Mouse (Mus musculus) kidney, embryonic 16.5 days (tissue): Measurements from ENCODE around the gene Rmdn2. TPM values are rescaled to one million over a fixed set of nuclear protein-coding genes. Genes with fewer than 3 reads are reported as not detected.

Source experiments
- ATAC-seq: fragments of 200-750 bp; cut with Nextera tagmentation; 2 replicates; pipeline ENCODE4 v1.8.0; 2017; ENCODE audit warnings: moderate TSS enrichment; ENCODE audit not compliant: low FRiP score, low TSS enrichment
- H3K27ac ChIP-seq: fragments of 300-500 bp; sonication (generic); 2 replicates; pipeline ENCODE4 v1.5.1; 2014; ENCODE audit warnings: low read length
- H3K27me3 ChIP-seq: fragments of 300-500 bp; sonication (generic); 2 replicates; pipeline ENCODE4 v1.6.1; 2014; ENCODE audit warnings: low read length, control low read depth, mixed read lengths; ENCODE audit not compliant: insufficient read depth
- H3K36me3 ChIP-seq: fragments of 300-500 bp; sonication (generic); 2 replicates; pipeline ENCODE4 v1.6.1; 2014; ENCODE audit warnings: low read length, control low read depth, mixed read lengths; ENCODE audit not compliant: insufficient read depth
- H3K4me1 ChIP-seq: fragments of 300-500 bp; sonication (generic); 2 replicates; pipeline ENCODE4 v1.6.1; 2014; ENCODE audit warnings: low read length, control low read depth, mixed read lengths; ENCODE audit not compliant: insufficient read depth
- H3K4me2 ChIP-seq: fragments of 300-500 bp; sonication (generic); replicated peaks from 2 replicates; pipeline ENCODE4 v1.6.1; 2014; ENCODE audit warnings: low read depth, low read length
- H3K4me3 ChIP-seq: fragments of 300-500 bp; sonication (generic); 2 replicates; pipeline ENCODE4 v1.5.1; 2014; ENCODE audit warnings: mild to moderate bottlenecking, low read length
- H3K9ac ChIP-seq: fragments of 300-500 bp; sonication (generic); replicated peaks from 2 replicates; pipeline ENCODE4 v1.6.1; 2014; ENCODE audit warnings: low read length
- H3K9me3 ChIP-seq: fragments of 300-500 bp; sonication (generic); 2 replicates; pipeline ENCODE4 v1.6.1; 2016; ENCODE audit warnings: low read length, control low read depth
- WGBS: fragments of 180-500 bp; shearing (Covaris S2); extraction: QIAGEN DNeasy Blood & Tissue Kit; methylation state at CpG from one replicate; pipeline ENCODE4 v1.1.7; 2014; 5-methylcytosine and 5-hydroxymethylcytosine counted together
- polyA plus RNA-seq: library from polyadenylated mRNA; unstranded; fragments of >200 nt; fragmentation: Nextera tagmentation; extraction: Ambion mirVana; gene quantifications from 2 replicates; pipeline ENCODE4 v1.2.1, GENCODE M21; 2015

The Rmdn2 gene
- polyA plus RNA-seq, 1 experiment from 2014 or later, result 16.5 TPM

GRCm38 (mm10) chr17:79589913-79590312, 21.8 kb upstream of the Rmdn2 start:
- Histone ChIP-seq H3K27ac (no peak overlapping the region), H3K36me3 (no peaks in the 10 kb centered on the region), H3K4me2 (no peak overlapping the region), H3K9me3 (no peaks in the 10 kb centered on the region), H3K27me3 (no peaks in the 10 kb centered on the region), H3K9ac (no peak overlapping the region), H3K4me1 (no peaks in the 10 kb centered on the region), H3K4me3 (no peak overlapping the region)
- 71% methylated on average over 1 of the region's 1 CpGs for WGBS
- no peak for ATAC-seq

DNA sequence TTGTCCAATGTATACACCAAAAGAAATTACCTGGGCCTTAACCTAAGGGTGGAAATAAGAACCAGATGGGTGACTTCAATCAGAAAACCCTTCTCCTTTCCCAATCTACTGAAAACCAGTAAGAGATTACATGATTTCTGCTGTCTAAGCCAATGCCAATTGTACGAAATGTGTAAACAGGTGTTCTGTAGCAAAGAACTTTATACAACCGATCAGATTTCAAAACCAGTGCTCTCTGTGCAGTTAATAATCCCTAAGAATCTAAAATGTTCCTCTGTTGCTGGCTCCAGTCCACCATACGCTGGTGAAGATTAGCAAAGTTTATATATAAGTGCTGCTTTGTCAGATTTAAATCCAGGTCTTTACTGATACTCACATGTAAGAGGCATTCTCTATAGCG, 15.7 kb upstream of the Rmdn2 start:
- Histone ChIP-seq H3K36me3 (no peaks in the 10 kb centered on the region), H3K4me3 (no peak overlapping the region), H3K27me3 (no peaks in the 10 kb centered on the region), H3K4me2 (no peak overlapping the region), H3K9me3 (no peaks in the 10 kb centered on the region), H3K9ac (no peak overlapping the region), H3K27ac (no peak overlapping the region), H3K4me1 (peaks cover 9% of the 10 kb centered on the region)
- no peak for ATAC-seq
- 77% methylated on average over 4 of the region's 4 CpGs for WGBS

DNA sequence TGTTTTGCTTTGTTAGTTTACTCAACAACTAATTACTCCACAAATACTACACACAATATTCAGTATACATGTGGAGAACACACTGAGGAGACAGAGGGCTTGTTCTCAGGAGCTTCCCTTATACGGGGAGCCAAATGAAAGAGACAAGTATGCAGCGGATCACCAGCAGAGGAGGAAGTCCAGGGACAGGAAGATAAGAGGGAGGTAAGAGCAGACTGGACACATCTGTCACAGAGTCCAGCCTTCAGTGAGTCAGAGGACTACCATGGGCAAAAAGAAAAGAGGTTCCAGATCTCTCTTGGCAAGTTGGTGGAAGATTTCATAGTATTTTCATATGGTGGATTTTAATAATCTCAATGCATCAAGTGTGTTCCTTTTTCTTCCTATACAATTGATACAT, 13.5 kb upstream of the Rmdn2 start:
- no peak for ATAC-seq
- H3K27ac ChIP-seq, result no peak overlapping the region
- WGBS, result 20% methylated on average over 2 of the region's 2 CpGs

DNA sequence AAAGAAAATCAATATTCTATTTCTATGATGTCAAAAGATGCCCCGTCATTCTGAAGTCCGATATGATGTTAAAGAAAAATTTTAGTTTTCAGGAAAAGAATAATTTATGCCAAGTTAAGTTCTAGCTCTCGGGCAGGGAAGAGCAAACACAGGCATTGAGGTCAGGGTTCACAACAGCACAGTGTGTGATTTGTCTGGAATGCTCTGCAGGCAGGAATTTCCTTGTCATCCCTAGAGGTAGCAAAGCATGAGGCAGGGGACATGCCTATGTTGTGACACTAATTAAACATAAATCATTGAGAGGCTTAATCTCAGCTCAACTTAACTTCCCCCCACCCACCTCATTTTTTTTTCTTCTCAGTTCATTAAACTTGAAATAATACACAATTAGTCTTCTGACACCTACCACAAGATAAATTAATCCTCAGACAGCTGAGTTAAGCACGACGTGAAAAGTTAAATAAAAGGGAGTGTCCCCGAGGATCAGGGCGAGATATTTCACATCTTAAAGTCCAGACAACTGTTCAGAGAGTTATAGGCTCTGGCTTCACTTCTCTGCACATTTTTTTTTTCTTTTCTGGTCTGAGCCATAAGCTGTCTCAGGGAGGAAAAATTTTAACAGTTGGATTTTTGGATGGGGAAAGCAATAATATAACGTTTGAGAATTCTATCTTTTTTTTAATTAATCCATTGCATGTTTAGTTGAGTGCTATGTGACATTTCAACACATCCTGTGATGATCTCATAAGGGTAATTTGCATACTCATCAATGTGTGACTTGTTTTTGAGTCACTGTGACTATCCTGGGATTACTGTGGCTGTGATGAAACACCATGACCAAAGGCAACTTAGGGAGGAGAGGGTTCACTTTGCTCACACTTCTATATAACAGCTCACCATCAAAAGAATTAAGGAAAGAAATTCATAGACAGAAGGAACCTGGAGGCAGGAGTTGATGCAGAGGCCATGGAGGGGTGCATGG, 12.8 kb upstream of the Rmdn2 start:
- no peaks in the 10 kb centered on the region for H3K27me3 ChIP-seq
- no peak overlapping the region for H3K9ac ChIP-seq
- peaks cover 9% of the 10 kb centered on the region for H3K4me1 ChIP-seq
- H3K4me3 ChIP-seq, result no peak overlapping the region
- no peaks in the 10 kb centered on the region for H3K36me3 ChIP-seq
- H3K9me3 ChIP-seq, result no peaks in the 10 kb centered on the region
- H3K27ac ChIP-seq, result no peak overlapping the region
- peak; percentile 95 for ATAC-seq
- H3K4me2 ChIP-seq, result no peak overlapping the region
- 17% methylated on average over 8 of the region's 8 CpGs for WGBS

More for the DNA sequence above, 13.5 kb upstream of the Rmdn2 start:
- H3K36me3 ChIP-seq, result no peaks in the 10 kb centered on the region
- no peak overlapping the region for H3K4me2 ChIP-seq
- H3K9me3 ChIP-seq, result no peaks in the 10 kb centered on the region
- no peaks in the 10 kb centered on the region for H3K27me3 ChIP-seq
- no peak overlapping the region for H3K9ac ChIP-seq
- no peak overlapping the region for H3K4me3 ChIP-seq
- peaks cover 9% of the 10 kb centered on the region for H3K4me1 ChIP-seq

DNA sequence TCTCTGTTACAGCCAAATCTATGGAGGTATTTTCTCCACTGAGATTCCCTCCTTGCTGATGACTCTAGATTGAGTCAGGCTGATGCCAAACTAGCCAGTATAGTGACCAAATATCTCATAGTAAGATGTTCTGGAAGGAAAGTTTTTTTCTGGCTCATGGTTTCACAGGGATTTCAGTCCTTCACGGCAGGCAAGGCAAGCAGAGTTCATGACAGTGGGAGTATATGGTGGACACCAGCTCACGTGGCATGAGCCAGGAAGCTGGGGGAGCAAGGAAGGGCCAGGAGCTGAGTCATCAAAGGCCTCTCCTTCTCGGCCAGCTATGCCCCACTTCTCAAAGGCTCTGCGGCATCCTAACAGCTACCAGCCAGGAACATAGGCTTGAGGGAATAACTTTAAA, 11.6 kb upstream of the Rmdn2 start:
- no peak overlapping the region for H3K4me3 ChIP-seq
- H3K4me2 ChIP-seq, result no peak overlapping the region
- H3K9me3 ChIP-seq, result no peaks in the 10 kb centered on the region
- WGBS, result 54% methylated on average over 4 of the region's 4 CpGs
- no peak overlapping the region for H3K9ac ChIP-seq
- H3K27me3 ChIP-seq, result no peaks in the 10 kb centered on the region
- no peak for ATAC-seq
- H3K36me3 ChIP-seq, result no peaks in the 10 kb centered on the region
- no peak overlapping the region for H3K27ac ChIP-seq
- H3K4me1 ChIP-seq, result peaks cover 9% of the 10 kb centered on the region

DNA sequence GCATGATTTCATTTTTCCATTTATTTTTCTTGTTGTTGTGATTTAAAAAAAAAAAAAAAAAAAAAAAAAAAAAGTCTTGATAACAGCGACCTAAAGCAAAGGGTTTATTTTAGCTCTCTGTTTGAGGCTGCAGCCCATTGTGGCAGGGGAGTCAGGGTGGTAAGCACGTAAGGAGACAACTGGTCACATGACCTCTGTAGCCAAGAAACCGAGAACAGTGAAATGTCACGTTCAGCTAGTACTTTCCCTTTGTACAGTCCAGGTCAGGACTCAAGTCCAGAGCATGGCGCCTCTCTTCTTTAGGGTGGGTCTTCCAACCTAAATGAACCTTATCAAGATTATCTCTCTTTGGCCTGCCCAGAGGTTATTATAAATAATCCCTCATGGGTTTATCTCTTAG, 9.3 kb upstream of the Rmdn2 start:
- Histone ChIP-seq H3K9me3 (no peaks in the 10 kb centered on the region), H3K4me2 (no peak overlapping the region), H3K27ac (no peak overlapping the region), H3K4me1 (peaks cover 9% of the 10 kb centered on the region), H3K36me3 (no peaks in the 10 kb centered on the region), H3K27me3 (no peaks in the 10 kb centered on the region), H3K4me3 (no peak overlapping the region), H3K9ac (no peak overlapping the region)
- ATAC-seq, result no peak
- 65% methylated on average over 5 of the region's 5 CpGs for WGBS

GRCm38 (mm10) chr17:79603427-79603826, 8.2 kb upstream of the Rmdn2 start:
- 78% methylated on average over 7 of the region's 7 CpGs for WGBS
- H3K9ac ChIP-seq, result no peak overlapping the region
- H3K4me1 ChIP-seq, result peaks cover 9% of the 10 kb centered on the region
- H3K27me3 ChIP-seq, result no peaks in the 10 kb centered on the region
- H3K4me3 ChIP-seq, result no peak overlapping the region
- no peak overlapping the region for H3K4me2 ChIP-seq
- no peak overlapping the region for H3K27ac ChIP-seq
- no peaks in the 10 kb centered on the region for H3K36me3 ChIP-seq
- ATAC-seq, result no peak
- no peaks in the 10 kb centered on the region for H3K9me3 ChIP-seq

GRCm38 (mm10) chr17:79605794-79606193, 5.9 kb upstream of the Rmdn2 start:
- H3K4me1 ChIP-seq, result no peaks in the 10 kb centered on the region
- no peaks in the 10 kb centered on the region for H3K27me3 ChIP-seq
- no peaks in the 10 kb centered on the region for H3K9me3 ChIP-seq
- no peak for ATAC-seq
- no peak overlapping the region for H3K4me3 ChIP-seq
- no peaks in the 10 kb centered on the region for H3K36me3 ChIP-seq
- no peak overlapping the region for H3K9ac ChIP-seq
- no peak overlapping the region for H3K4me2 ChIP-seq
- H3K27ac ChIP-seq, result no peak overlapping the region
- WGBS, result 63% methylated on average over 2 of the region's 2 CpGs

DNA sequence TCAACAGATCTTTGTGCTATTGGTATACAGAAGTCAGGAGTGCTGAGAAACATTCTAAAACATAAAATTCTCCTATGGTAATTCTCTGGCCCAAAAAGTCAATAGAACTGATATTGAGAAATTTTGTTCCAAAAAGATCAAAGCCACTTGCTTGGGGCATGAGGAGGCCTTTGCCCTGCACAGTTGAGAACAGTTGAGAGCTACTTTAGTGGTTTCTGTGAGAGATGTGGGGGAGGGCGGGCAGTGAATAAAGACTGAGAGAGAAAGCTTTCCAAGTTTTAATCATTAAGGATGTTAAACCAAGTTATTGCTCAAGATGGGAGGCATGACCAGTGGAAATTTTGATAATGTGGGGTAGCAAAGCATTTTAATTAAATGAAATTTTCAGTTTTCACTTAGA, 2.0 kb upstream of the Rmdn2 start:
- no peak overlapping the region for H3K4me2 ChIP-seq
- H3K4me3 ChIP-seq, result no peak overlapping the region
- no peaks in the 10 kb centered on the region for H3K27me3 ChIP-seq
- H3K9ac ChIP-seq, result no peak overlapping the region
- no peaks in the 10 kb centered on the region for H3K9me3 ChIP-seq
- no peak overlapping the region for H3K27ac ChIP-seq
- 83% methylated on average over 1 of the region's 1 CpGs for WGBS
- no peaks in the 10 kb centered on the region for H3K4me1 ChIP-seq
- ATAC-seq, result no peak
- H3K36me3 ChIP-seq, result no peaks in the 10 kb centered on the region

- Histone ChIP-seq H3K4me1 (no peaks in the 10 kb centered on the region), H3K4me2 (no peak overlapping the region), H3K36me3 (no peaks in the 10 kb centered on the region), H3K27ac (no peak overlapping the region), H3K27me3 (no peaks in the 10 kb centered on the region), H3K9me3 (no peaks in the 10 kb centered on the region), H3K4me3 (no peak overlapping the region), H3K9ac (no peak overlapping the region)
- 76% methylated on average over 9 of the region's 9 CpGs for whole genome bisulfite sequencing
- no peak for ATAC-seq
Measured at GRCm38 (mm10) chr17:79610163-79610755, 1.4 kb upstream of the Rmdn2 start.
